Mouse (Mus musculus) midbrain, embryonic 16.5 days (tissue): Measurements from ENCODE around the gene Slc39a3. TPM values are rescaled to one million over a fixed set of nuclear protein-coding genes. Genes with fewer than 3 reads are reported as not detected.

Experiments used
- ATAC-seq: fragments of 200-750 bp; cut with Nextera tagmentation; 2 replicates; pipeline ENCODE4 v1.8.0; 2017; ENCODE audit warnings: moderate TSS enrichment
- H3K27ac ChIP-seq: fragments of 300-500 bp; sonication (generic); 2 replicates; pipeline ENCODE4 v1.5.1; 2014; ENCODE audit warnings: mild to moderate bottlenecking, low read length, mixed read lengths
- H3K27me3 ChIP-seq: fragments of 300-500 bp; sonication (generic); 2 replicates; pipeline ENCODE4 v1.6.1; 2014; ENCODE audit warnings: low read depth, low read length, mixed read lengths; ENCODE audit not compliant: control insufficient read depth, insufficient read depth
- H3K36me3 ChIP-seq: fragments of 300-500 bp; sonication (generic); 2 replicates; pipeline ENCODE4 v1.6.1; 2014; ENCODE audit warnings: mild to moderate bottlenecking, low read length, moderate library complexity, mixed read lengths; ENCODE audit not compliant: control insufficient read depth, insufficient read depth
- H3K4me1 ChIP-seq: fragments of 300-500 bp; sonication (generic); 2 replicates; pipeline ENCODE4 v1.6.1; 2014; ENCODE audit warnings: mild to moderate bottlenecking, low read length, mixed read lengths; ENCODE audit not compliant: control insufficient read depth, insufficient read depth
- H3K4me2 ChIP-seq: fragments of 300-500 bp; sonication (generic); 2 replicates; pipeline ENCODE4 v1.6.1; 2014; ENCODE audit warnings: mild to moderate bottlenecking, low read length, mixed read lengths
- H3K4me3 ChIP-seq: fragments of 300-500 bp; sonication (generic); 2 replicates; pipeline ENCODE4 v1.5.1; 2014; ENCODE audit warnings: low read depth, mild to moderate bottlenecking, low read length, moderate library complexity, mixed read lengths
- H3K9ac ChIP-seq: fragments of 300-500 bp; sonication (generic); 2 replicates; pipeline ENCODE4 v1.6.1; 2014; ENCODE audit warnings: low read depth, low read length, mixed read lengths
- H3K9me3 ChIP-seq: fragments of 300-500 bp; sonication (generic); replicated peaks from 2 replicates; pipeline ENCODE4 v1.6.1; 2014; ENCODE audit warnings: mild to moderate bottlenecking, low read length, mixed read lengths; ENCODE audit not compliant: control insufficient read depth, poor library complexity, severe bottlenecking
- WGBS: fragments of 180-500 bp; shearing (Covaris S2); extraction: QIAGEN DNeasy Blood & Tissue Kit; methylation state at CpG from one replicate; pipeline ENCODE4 v1.1.7; 2014; 5-methylcytosine and 5-hydroxymethylcytosine counted together
- polyA plus RNA-seq: library from polyadenylated mRNA; unstranded; fragments of >200 nt; fragmentation: Nextera tagmentation; extraction: Ambion mirVana; gene quantifications from 2 replicates; pipeline ENCODE4 v1.2.1, GENCODE M21; 2015

Slc39a3 gene
- polyA plus RNA-seq, 1 experiment from 2014 or later, result 55.7 TPM

GRCm38 (mm10) chr10:81001161-81001560, 36.1 kb downstream of the Slc39a3 start:
- Histone ChIP-seq H3K4me2 (peak overlapping the region; percentile 31; the same call in 1 of the 2 replicates), H3K27ac (no peak overlapping the region; the same call in 1 of the 2 replicates), H3K36me3 (no peaks in the 10 kb centered on the region), H3K4me1 (peaks cover 11% of the 10 kb centered on the region; the same call in 1 of the 2 replicates), H3K27me3 (no peaks in the 10 kb centered on the region; the same call in 1 of the 2 replicates), H3K9ac (peak overlapping the region; percentile 42; the same call in 1 of the 2 replicates), H3K9me3 (no peaks in the 10 kb centered on the region), H3K4me3 (no peak overlapping the region)
- peak; percentile 33; the same call in 1 of the 2 replicates for ATAC-seq
- 21% methylated on average over 10 of the region's 10 CpGs for WGBS

GRCm38 (mm10) chr10:81000197-81001062, 36.8 kb downstream of the Slc39a3 start:
- no peaks in the 10 kb centered on the region for H3K9me3 ChIP-seq
- no peaks in the 10 kb centered on the region for H3K36me3 ChIP-seq
- H3K4me1 ChIP-seq, result peaks cover 11% of the 10 kb centered on the region; the same call in 1 of the 2 replicates
- H3K27ac ChIP-seq, result no peak overlapping the region; the same call in 1 of the 2 replicates
- peak overlapping the region; percentile 31; the same call in 1 of the 2 replicates for H3K4me2 ChIP-seq
- H3K9ac ChIP-seq, result peak overlapping the region; percentile 42
- no peak overlapping the region for H3K4me3 ChIP-seq
- ATAC-seq, result no peak
- no peaks in the 10 kb centered on the region; the same call in 1 of the 2 replicates for H3K27me3 ChIP-seq
- 53% methylated on average over 28 of the region's 28 CpGs for WGBS

GRCm38 (mm10) chr10:80999362-81000196, 37.6 kb downstream of the Slc39a3 start:
- no peaks in the 10 kb centered on the region for H3K9me3 ChIP-seq
- H3K27me3 ChIP-seq, result no peaks in the 10 kb centered on the region; the same call in 1 of the 2 replicates
- ATAC-seq, result peak; percentile 47
- no peaks in the 10 kb centered on the region for H3K36me3 ChIP-seq
- peak overlapping the region; percentile 49; the same call in 1 of the 2 replicates for H3K9ac ChIP-seq
- H3K4me3 ChIP-seq, result no peak overlapping the region
- WGBS, result 33% methylated on average over 37 of the region's 37 CpGs
- H3K4me1 ChIP-seq, result peaks cover 11% of the 10 kb centered on the region; the same call in 1 of the 2 replicates
- no peak overlapping the region for H3K27ac ChIP-seq
- H3K4me2 ChIP-seq, result peak overlapping the region; percentile 50

- no peak overlapping the region for H3K4me3 ChIP-seq
- no peak for ATAC-seq
- no peaks in the 10 kb centered on the region for H3K9me3 ChIP-seq
- H3K4me1 ChIP-seq, result peaks cover 11% of the 10 kb centered on the region; the same call in 1 of the 2 replicates
- H3K4me2 ChIP-seq, result no peak overlapping the region
- H3K36me3 ChIP-seq, result no peaks in the 10 kb centered on the region
- H3K27ac ChIP-seq, result no peak overlapping the region
- no peaks in the 10 kb centered on the region; the same call in 1 of the 2 replicates for H3K27me3 ChIP-seq
- 18% methylated on average over 12 of the region's 12 CpGs for WGBS
- H3K9ac ChIP-seq, result no peak overlapping the region
These were observed 38.4 kb downstream of the Slc39a3 start for GRCm38 (mm10) chr10:80998778-80999177.

GRCm38 (mm10) chr10:80998021-80998420, 39.2 kb downstream of the Slc39a3 start:
- no peaks in the 10 kb centered on the region; the same call in 1 of the 2 replicates for H3K27me3 ChIP-seq
- WGBS, result 35% methylated on average over 14 of the region's 14 CpGs
- no peak overlapping the region for H3K4me3 ChIP-seq
- no peaks in the 10 kb centered on the region for H3K36me3 ChIP-seq
- 0 out of 2 replicates have a peak overlapping the region, but pooled peaks have one; percentile 2 for H3K9ac ChIP-seq
- ATAC-seq, result no peak
- H3K4me2 ChIP-seq, result no peak overlapping the region
- peaks cover 15% of the 10 kb centered on the region; the same call in 1 of the 2 replicates for H3K4me1 ChIP-seq
- no peak overlapping the region for H3K27ac ChIP-seq
- H3K9me3 ChIP-seq, result no peaks in the 10 kb centered on the region

GRCm38 (mm10) chr10:80997332-80997731, 39.9 kb downstream of the Slc39a3 start:
- Histone ChIP-seq H3K4me2 (no peak overlapping the region), H3K27ac (no peak overlapping the region), H3K9me3 (no peaks in the 10 kb centered on the region), H3K9ac (no peak overlapping the region), H3K27me3 (no peaks in the 10 kb centered on the region; the same call in 1 of the 2 replicates), H3K4me3 (no peak overlapping the region), H3K36me3 (no peaks in the 10 kb centered on the region), H3K4me1 (peaks cover 15% of the 10 kb centered on the region; the same call in 1 of the 2 replicates)
- ATAC-seq, result no peak
- WGBS, result 82% methylated on average over 8 of the region's 8 CpGs

- 95% methylated on average over 8 of the region's 8 CpGs for WGBS
- Histone ChIP-seq H3K4me1 (peaks cover 15% of the 10 kb centered on the region; the same call in 1 of the 2 replicates), H3K4me2 (no peak overlapping the region), H3K9me3 (no peaks in the 10 kb centered on the region), H3K27me3 (no peaks in the 10 kb centered on the region; the same call in 1 of the 2 replicates), H3K27ac (no peak overlapping the region), H3K4me3 (no peak overlapping the region), H3K36me3 (no peaks in the 10 kb centered on the region), H3K9ac (no peak overlapping the region)
- ATAC-seq, result no peak
These were observed 40.7 kb downstream of the Slc39a3 start for GRCm38 (mm10) chr10:80996501-80996900.

GRCm38 (mm10) chr10:80995091-80995632, 42.1 kb downstream of the Slc39a3 start:
- no peaks in the 10 kb centered on the region; the same call in 1 of the 2 replicates for H3K27me3 ChIP-seq
- H3K4me2 ChIP-seq, result peak overlapping the region; percentile 31; the same call in 1 of the 2 replicates
- H3K4me1 ChIP-seq, result peaks cover 9% of the 10 kb centered on the region; the same call in 1 of the 2 replicates
- H3K27ac ChIP-seq, result no peak overlapping the region
- peak; percentile 23 for ATAC-seq
- H3K36me3 ChIP-seq, result no peaks in the 10 kb centered on the region
- H3K9me3 ChIP-seq, result no peaks in the 10 kb centered on the region
- WGBS, result 13% methylated on average over 21 of the region's 21 CpGs
- H3K4me3 ChIP-seq, result no peak overlapping the region
- no peak overlapping the region for H3K9ac ChIP-seq
